Mouse (Mus musculus) liver, adult 2 months (tissue): ENCODE measurements around the gene Ift20.

ENCODE experiments used
- CTCF ChIP-seq: fragments of 200-500 bp; IDR thresholded peaks from 2 replicates; pipeline ENCODE4 v1.5.1; 2011; ENCODE audit warnings: low read depth, low read length, control low read depth
- POLR2A ChIP-seq: fragments of 200-500 bp; IDR thresholded peaks from 2 replicates; pipeline ENCODE4 v1.6.1; 2011; ENCODE audit warnings: low read length, control low read depth; ENCODE audit not compliant: insufficient read depth; ENCODE audit errors: extremely low read depth

GRCm38 (mm10) chr11:78574536-78574935, 38.4 kb downstream of the Ift20 start:
- TF ChIP-seq CTCF, result no peak
- no peak for TF ChIP-seq POLR2A
